Mouse (Mus musculus) Patski (cell line): ENCODE measurements around the gene Cep170. TPM values are rescaled to one million over a fixed set of nuclear protein-coding genes. Genes with fewer than 3 reads are reported as not detected.

Source experiments
- ATAC-seq: fragments of 100-300 bp; one replicate; pipeline ENCODE4 v1.8.0; 2021
- CTCF ChIA-PET: fragments of 350-600 bp; sonication (Branson Sonifier 250); formaldehyde crosslinking; loops from one replicate; lab custom pipeline; 2022; ENCODE audit warnings: inconsistent platforms; lab: Charles Lee
- POLR2A ChIA-PET: fragments of 350-600 bp; sonication (Branson Sonifier 250); formaldehyde crosslinking; loops from one replicate; lab custom pipeline; 2022; ENCODE audit warnings: antibody characterized with exemption, inconsistent platforms; lab: Charles Lee
- DNase-seq: peaks from one replicate; pipeline ENCODE4 v3.0.0-alpha.2; 2011; ENCODE audit warnings: low read depth, low spot score
- H3K27me3 ChIP-seq: fragments of 371-371 bp; one replicate; pipeline ENCODE4 v1.5.1; 2021
- CTCF ChIP-seq: fragments of 100-300 bp; IDR thresholded peaks from one replicate; pipeline ENCODE4 v1.5.1; 2021
- in situ Hi-C: fragments of 300-500 bp; cut with MboI; formaldehyde crosslinking; loops from 3 replicates; pipeline ENCODE4 v1.11.1; 2018; ENCODE audit warnings: low pct_unique_long_range_greater_than_20kb, mixed read lengths
- polyA plus RNA-seq: library from polyadenylated mRNA; unstranded; gene quantifications from one replicate; pipeline ENCODE4 v1.2.3, GENCODE M21; 2021

The Cep170 gene
- polyA plus RNA-seq, 1 experiment from 2014 or later, result 37.4 TPM

DNA sequence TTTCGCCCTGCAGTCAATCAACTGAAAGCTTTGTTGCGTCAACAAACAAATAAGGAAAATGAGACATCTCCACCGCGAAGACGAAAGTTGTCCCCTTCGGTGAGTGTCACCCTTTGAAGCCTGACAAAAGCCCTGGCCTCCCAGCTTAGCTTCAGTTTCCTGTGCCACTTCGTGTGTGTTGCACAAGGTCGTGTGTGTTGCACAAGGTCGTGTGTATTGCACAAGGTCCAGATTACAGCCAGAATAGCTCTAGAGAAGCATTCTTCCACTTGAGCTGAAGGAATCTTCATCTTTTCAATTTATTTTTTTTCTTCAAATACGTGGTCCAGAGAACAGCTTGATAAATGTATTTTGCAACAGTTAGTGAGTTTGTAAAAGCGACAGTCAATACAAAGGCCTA lies 12.3 kb upstream of the Cep170 start:
- POLR2A ChIA-PET, result interaction anchor here (2.1 kb wide), 1 partner anchor 13 kb away, joined by 9 read pairs; the partner anchor contains the start of gene Cep170
- no peak for DNase-seq
- TF ChIP-seq CTCF, result no peak
- in situ Hi-C loops, result no loop called here
- no peak for ATAC-seq
- CTCF ChIA-PET, result interaction anchor here (2.0 kb wide), 1 partner anchor 42 kb away, joined by 4 read pairs; no protein-coding TSS in a partner anchor
- H3K27me3 ChIP-seq, result no peaks in the 10 kb centered on the region

DNA sequence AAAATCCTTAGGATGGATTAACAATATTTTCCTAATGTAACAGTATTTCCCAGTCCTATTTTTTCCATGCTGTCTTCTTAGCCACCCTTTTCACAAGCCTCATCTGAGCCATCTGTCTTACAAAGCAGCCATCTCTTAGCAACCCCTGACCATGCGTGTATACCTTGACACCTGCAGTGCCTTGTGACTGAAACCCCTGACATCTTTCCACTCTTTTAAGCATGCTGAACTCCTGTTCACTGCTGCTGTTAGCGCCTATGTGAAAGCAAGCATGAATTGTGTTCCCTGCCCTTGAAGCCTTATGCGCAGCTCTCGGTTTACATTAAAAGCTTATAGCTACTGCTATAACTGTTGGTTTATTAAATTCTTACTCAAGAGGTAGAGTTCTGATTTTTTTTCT lies 11.2 kb upstream of the Cep170 start:
- no peaks in the 10 kb centered on the region for H3K27me3 ChIP-seq
- ChIA-PET POLR2A (no interaction called here), CTCF (no interaction called here)
- in situ Hi-C loops, result no loop called here
- no peak for TF ChIP-seq CTCF
- ATAC-seq (no peak), DNase-seq (no peak)

DNA sequence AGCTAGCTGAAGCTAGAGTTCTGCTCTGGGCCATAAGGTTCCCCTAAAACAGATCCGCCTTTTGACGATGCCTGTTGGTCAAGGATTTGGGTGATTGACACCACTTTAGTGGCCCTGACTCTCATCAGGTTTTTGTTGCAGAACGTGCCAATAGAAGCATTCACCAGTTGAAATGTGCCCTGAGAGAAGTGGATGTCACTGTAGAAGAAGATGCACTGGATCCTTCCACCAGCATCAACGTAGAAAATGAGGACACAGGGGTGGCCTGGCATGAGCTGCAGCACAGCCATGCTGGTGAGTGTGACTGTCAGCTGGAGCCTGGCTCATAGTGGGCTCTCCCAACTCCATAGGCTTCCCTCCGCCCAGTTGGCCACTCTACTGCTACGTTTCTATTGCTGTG lies 10.7 kb upstream of the Cep170 start:
- ChIA-PET POLR2A (no interaction called here), CTCF (interaction anchor here (0.8 kb wide), 1 partner anchor 9 kb away, joined by 3 read pairs; no protein-coding TSS in a partner anchor)
- no peaks in the 10 kb centered on the region for H3K27me3 ChIP-seq
- in situ Hi-C loops, result no loop called here
- no peak for DNase-seq
- TF ChIP-seq CTCF, result no peak
- ATAC-seq, result no peak

DNA sequence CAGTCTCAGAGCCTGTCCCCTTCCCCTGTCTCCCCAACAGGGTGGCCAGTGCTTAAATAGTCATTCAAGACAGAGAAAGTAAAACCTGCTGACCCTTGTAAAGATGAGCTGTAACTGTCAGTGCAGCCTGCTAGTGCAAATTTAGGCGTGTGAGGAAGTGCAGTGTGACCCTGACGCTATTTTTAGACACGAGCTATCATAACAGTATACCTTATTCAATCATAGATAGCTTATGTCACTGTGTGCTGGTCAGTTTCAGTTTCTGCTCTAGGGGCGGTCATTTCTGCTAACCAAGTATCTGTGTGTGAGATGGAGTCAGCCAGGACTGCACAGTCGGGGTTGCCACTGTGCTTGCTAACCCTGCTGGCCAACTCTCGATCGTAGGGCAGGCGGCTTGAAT lies 10.0 kb upstream of the Cep170 start:
- ATAC-seq (no peak), DNase-seq (no peak)
- POLR2A ChIA-PET, result interaction anchor here (0.7 kb wide), 1 partner anchor 12 kb away, joined by 3 read pairs; no protein-coding TSS in a partner anchor
- CTCF ChIA-PET, result interaction anchor here (0.8 kb wide), 1 partner anchor 8 kb away, joined by 3 read pairs; no protein-coding TSS in a partner anchor
- in situ Hi-C loops, result no loop called here
- no peak for TF ChIP-seq CTCF
- no peaks in the 10 kb centered on the region for H3K27me3 ChIP-seq

DNA sequence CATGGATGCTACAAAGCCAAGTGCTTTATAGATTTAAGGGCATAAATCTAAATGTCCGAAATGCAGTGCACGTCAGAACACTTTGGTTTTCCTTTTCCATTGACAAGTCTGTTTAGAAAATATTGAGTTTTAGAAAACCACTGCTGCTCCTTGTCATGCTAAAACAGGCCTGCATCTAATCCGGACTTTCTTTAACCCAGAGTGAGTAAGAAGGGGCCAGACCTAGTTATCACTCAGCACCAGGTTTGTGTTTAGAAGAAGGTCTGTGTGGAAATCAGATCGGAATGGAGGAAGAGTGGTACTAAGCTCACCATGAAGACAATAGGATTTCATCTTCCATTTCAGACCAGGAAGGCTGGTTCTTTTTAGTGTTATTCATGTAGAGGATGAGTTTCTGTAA lies 9.1 kb upstream of the Cep170 start:
- CTCF ChIA-PET, result no interaction called here
- POLR2A ChIA-PET, result no interaction called here
- ATAC-seq (no peak), DNase-seq (no peak)
- no peaks in the 10 kb centered on the region for H3K27me3 ChIP-seq
- in situ Hi-C loops, result no loop called here
- no peak for TF ChIP-seq CTCF

DNA sequence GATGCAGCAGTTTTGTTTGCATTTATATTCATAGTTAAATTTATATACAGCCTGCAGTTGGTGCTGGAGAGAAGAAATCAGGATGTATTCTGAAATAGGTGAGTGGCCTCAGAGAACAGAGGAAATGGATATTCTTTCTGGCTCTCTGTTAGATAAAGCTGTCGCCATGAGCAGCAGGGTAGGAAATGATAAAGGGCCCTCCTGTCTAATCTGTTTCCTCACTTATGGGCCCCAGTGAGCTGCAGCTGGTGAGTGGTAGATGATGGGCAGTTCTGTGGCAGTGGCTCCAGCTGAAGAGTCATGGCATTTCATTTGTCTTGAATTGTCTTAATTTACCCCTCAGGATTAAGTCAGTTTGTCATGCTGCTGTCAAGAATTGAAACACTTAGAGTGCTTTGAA lies 8.1 kb upstream of the Cep170 start:
- TF ChIP-seq CTCF, result no peak
- DNase-seq (no peak), ATAC-seq (no peak)
- no peaks in the 10 kb centered on the region for H3K27me3 ChIP-seq
- in situ Hi-C loops, result no loop called here
- ChIA-PET CTCF (interaction anchor here (0.9 to 1.8 kb wide), 3 partner anchors 12 to 40 kb away, joined by 3 to 7 read pairs (median 3); no protein-coding TSS in a partner anchor), POLR2A (interaction anchor here (0.6 kb wide), 1 partner anchor 21 kb away, joined by 4 read pairs; no protein-coding TSS in a partner anchor)

DNA sequence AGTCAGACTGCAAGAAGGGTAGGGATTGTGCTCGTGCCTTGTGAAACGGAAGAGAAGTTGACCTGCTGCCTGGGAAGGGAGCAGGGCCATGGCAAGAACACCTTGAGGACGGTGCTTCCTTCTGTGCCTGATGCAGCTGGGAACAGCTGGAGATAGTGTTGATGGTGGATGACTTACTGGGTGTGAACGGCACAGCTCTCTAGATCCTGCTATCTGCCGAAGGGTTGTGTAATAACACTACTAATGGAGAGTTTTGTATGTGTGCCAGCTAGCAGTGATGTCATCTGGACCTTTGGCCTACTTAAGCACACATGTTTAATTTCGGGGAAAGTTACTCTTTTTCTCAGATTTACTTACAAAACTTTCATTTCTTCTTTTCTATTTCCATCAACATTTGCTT lies 4.9 kb upstream of the Cep170 start:
- CTCF ChIA-PET, result interaction anchor here (1.3 to 1.9 kb wide), 2 partner anchors 9 to 16 kb away, joined by 3 to 5 read pairs; no protein-coding TSS in a partner anchor
- ATAC-seq, result no peak

DNA sequence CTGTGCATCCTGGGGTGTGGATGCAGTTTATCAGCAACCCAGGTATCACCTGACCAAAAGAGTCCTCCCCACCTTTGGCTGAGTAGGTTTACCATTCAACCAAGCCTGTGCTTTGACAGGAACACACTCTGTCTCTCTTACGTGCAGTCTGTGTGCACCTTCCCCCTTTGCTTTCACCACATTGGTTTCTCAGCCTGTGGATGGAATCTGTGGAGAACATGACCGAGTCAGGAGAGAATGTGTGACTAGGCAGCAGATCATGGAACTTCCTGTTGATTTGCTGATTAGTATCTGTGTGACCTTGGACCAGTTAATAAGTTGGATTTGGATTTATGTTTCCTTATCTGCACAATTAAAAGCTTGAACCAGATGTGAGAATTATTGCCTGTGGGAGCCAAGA lies 4.3 kb upstream of the Cep170 start:
- in situ Hi-C loops, result no loop called here
- ChIA-PET POLR2A (no interaction called here), CTCF (interaction anchor here (1.3 kb wide), 1 partner anchor 8 kb away, joined by 3 read pairs; no protein-coding TSS in a partner anchor)
- ATAC-seq, result no peak
- DNase-seq, result no peak
- no peak for TF ChIP-seq CTCF
- H3K27me3 ChIP-seq, result no peaks in the 10 kb centered on the region

More for the DNA sequence above, 4.9 kb upstream of the Cep170 start:
- no peak for TF ChIP-seq CTCF
- DNase-seq, result no peak
- H3K27me3 ChIP-seq, result no peaks in the 10 kb centered on the region
- POLR2A ChIA-PET, result no interaction called here
- in situ Hi-C loops, result no loop called here

DNA sequence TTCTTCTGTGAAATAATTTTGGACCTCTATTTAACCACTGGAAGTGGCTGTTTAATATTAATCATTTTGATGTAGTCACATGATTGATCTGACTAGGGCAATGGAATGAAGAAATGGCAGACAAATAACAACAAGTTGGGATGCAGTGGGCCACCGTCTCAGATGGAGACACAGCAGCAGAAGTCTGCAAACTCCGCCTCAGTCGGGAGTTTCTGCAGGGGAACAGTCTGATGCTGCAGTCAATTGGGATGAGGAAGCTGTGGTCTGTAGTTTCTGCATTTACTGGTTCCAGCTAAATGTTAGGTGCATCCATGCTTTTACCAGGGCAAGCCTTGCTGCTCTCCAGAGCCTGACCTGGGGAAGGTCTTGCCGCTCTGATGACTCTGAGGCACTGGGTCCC lies 2.9 kb upstream of the Cep170 start:
- no peaks in the 10 kb centered on the region for H3K27me3 ChIP-seq
- TF ChIP-seq CTCF, result no peak
- CTCF ChIA-PET, result no interaction called here
- ATAC-seq, result no peak
- DNase-seq, result no peak
- POLR2A ChIA-PET, result no interaction called here
- in situ Hi-C loops, result no loop called here

DNA sequence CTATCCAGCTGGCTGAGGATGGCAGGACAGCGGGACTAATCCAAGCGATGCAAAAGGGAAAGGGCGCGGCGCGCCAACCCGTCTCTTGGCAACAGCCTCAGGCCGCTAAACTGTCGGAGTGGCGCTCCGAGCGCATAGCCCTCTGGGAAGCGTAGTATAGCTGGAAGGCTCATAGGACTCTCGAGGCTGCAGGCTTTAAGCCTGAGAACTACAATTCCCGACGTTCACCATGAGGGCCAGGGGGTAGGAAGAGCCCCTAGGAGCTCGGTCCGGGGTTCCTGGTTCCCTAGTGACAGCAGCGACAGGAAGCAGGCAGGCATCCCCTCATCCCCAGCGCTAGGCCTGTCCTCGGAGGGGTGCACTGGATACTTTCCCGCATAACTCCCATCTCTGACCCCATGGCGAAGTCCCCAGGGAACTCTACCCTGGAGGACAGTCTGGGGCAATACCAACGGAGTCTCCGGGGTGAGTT lies 760 bp upstream of the Cep170 start, which contains the start of gene Sdccag8:
Gene Sdccag8, plus strand, starts transcription at position 70 of the 472 bp plus-strand sequence.
- TF ChIP-seq CTCF, result no peak
- in situ Hi-C loops, result no loop called here
- POLR2A ChIA-PET, result interaction anchor here (2.0 kb wide), 1 partner anchor 12 kb away, joined by 9 read pairs; no protein-coding TSS in a partner anchor
- CTCF ChIA-PET, result interaction anchor here (1.2 to 2.0 kb wide), 2 partner anchors 10 to 13 kb away, joined by 3 to 8 read pairs; no protein-coding TSS in a partner anchor
- H3K27me3 ChIP-seq, result no peaks in the 10 kb centered on the region
- DNase-seq, result peak; percentile 94
- peak; percentile 90 for ATAC-seq
